Mouse (Mus musculus) yolk sac, embryonic 10.5 days (tissue): ENCODE data around the gene Cfap97d1.
"Not testable (repeated sequence)": the region's sequence is repeated elsewhere in the genome, so short reads cannot be mapped to it uniquely, and the experiment has no call there.

ENCODE experiments used
- DNase-seq: peaks from one replicate; pipeline ENCODE4 v3.0.0-alpha.2; 2017; ENCODE audit warnings: low spot score

Gene Cfap97d1

DNA sequence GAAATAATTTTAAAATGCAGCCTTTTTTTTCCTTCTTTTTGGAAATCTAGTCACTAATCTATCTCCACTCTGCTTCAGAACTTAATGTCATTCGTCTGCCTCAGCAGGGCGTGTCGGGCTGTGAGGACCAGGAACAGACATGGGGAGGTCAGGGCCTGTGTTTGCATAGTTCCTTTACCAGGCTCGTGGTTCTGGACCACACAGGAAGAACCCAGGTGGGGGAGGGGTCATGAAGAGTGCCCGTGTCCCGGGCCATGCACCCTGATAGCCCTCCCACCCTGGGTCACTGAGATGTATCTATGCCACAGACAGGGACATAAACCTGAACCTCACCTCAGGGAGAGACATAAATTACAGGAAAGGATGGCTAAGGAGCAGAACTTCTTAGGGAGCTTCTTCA lies 9.9 kb upstream of the Cfap97d1 start:
- no peak for DNase-seq

DNA sequence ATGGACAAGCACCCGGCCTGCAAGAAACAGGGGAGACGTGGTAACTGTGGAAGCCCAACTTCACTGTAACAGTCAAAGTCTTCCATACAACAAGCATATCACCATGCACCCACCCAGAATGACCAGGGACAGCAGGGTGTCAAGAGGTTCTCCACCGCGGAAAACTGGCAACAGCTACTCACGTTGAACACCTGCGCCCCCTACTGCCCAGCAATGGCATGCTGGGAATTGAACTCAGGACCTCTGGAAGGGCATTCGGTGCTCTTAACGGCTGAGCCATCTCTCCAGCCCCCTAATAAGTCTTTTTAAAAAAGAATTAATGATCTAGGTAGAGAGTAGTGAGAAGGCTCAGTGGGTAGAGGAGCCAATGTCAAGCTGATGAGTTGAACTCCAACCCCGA lies 9.2 kb upstream of the Cfap97d1 start:
- DNase-seq: no peak

DNA sequence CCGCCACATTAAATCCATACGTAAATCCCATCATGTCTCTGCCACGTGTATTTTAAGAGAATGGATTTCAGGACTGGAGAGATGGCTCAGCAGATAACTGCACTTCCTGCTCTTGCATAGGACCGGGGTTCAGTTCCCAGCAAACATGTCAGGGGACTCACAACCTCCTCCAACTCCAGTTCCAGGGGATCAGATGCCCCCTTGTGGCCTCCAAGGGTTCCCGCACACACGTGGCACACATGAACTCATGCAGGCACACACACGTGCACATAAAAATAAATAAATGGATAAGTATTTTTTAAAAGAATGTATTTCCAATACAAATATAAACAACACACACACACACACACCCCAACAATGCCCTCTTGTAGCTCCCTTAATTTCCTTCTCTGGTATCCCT lies 7.1 kb upstream of the Cfap97d1 start:
- DNase-seq: no peak

DNA sequence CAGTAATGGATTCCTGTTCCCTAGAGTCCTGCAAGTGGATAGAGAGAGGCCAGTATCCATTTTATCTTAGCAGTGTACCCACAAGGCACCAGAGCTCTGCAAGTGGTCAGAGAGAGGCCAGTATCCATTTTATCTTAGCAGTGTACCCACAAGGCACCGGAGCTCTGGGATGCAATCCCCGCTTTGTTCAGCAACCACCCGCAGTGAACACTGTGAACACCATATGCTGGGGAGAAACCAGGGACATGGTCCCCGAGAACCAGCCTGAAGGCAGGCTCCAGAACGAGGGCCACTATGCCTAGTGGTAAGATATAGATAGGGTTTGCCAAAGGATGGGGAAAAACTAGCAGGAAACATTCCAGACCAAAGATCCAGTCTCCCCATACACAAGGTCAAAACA lies 4.9 kb upstream of the Cfap97d1 start:
- DNase-seq: no peak

DNA sequence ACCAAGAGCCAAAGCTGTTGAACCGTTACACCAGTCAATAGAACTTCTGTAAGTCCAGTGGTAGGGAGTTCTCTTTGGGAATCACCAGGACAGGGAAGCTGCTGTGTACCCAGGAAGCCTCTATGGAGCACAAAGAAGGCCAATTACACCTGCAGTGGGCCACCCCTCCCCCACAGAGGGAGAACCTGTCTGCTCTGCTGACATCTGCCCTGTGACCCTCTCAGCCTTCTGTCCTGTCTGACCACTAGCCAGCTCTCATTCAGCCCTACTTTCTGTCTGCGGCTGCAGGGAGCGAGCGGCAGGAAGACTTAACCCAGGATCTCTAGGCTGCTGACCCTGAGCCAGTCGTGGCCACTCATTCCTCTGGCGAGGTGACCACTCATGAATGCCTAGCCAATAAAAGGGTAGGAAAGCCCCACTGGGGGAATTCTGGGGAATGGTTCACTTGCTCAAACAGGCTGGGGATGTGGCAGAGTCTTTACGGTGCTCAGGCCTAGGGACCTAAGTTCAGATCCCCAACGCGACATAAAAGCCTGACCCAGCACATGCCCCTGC lies 3.4 kb upstream of the Cfap97d1 start:
- no peak for DNase-seq

DNA sequence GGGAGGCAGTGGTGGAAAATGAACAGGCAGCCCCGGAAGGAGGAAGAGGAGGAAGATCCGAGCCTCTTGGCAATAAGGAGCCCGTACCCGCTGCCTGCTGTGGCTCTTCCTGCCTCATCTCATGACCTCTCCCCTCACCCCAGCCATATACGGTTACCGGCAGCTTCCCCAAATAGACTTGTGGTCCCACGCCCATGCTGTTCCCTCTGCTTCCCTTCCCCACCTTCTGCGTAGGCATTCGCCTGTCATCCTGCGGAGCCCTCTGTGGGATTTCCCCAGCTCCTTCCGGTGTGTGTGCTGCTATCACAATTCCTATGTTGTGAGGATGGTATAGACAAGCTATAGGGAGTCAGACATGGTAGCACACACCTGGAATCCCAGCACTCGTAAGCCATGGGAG lies 2.2 kb upstream of the Cfap97d1 start:
- DNase-seq: no peak

DNA sequence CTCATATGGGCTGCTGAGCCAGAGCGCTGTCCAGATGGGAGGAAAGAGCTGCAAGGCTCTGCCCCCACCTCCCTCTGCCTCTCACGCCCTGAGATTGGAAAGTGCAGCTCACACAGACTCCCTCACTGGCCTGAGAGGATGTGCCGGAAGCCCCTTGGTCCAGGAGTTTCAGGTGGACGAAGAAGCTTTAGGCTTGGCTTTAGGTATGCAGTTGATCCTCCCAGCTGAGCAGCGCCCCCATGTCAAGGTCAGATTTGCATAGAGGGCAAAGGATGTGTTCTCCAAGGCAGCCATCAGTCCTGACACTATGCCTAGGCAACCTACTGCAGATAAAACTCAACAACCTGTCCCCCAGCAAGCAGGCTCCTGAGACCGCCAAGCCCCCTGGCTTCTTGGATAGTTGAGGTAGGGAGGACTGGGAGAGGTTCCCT lies 1.1 kb upstream of the Cfap97d1 start:
- DNase-seq: no peak

DNA sequence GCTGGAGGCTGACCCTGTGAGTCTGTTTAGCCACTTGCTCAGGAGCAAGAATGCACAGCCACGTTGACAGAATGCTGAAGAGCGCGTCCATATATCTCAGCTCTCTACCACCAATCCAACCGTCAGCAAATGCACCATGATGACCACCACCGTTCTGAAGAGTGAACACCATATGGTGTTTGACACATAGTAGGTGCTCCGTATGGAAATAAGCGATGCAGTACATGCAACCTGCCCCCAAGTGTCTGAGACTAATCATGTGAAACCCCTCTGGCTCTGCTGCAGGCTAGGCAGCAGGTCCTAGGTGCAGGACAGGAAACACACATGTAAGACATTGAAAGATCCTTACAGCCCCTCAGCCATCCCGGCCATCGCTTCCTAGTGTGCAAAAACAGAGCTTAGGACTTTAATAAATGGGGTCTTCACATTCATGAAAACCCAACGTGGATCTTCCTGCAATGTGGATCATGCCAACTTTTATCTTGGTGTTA lies 603 bp upstream of the Cfap97d1 start:
- no peak for DNase-seq

DNA sequence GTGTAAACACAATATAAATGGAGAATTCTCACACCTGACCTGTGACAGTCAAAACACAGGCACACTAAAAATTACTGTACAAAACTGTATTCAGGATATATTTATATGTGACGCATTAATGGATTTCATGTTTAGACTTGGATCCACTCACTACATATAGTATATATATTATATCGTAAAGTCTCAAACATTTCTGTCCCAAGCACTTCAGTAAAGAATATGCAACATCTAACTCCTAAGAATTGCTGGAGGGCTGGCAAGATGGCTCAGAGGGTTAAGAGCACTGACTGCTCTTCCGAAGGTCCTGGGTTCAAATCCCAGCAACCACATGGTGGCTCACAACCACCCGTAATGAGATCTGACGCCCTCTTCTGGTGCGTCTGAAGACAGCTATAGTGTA lies 1.4 kb downstream of the Cfap97d1 start:
- not testable (repeated sequence) for DNase-seq

DNA sequence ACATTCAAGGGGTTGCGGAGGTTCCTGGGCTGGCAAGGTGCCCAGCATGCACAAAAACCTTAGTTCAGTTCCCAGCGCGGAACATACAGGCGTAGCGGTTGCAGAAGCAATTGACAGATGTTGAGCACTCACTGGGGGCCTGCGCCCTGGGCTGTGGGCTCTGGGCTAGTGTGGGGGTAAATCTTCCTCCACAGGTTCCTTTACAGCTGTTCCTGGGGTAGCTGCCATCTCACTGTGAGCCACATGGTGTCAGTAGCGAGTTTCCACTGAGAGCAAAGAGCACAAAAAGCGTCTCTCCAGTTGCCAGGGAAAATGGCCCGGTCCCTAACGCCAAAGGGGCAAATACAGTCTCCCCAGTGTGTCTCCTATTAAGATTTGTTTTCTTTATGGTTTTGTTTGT lies 1.9 kb downstream of the Cfap97d1 start:
- peak; percentile 74 for DNase-seq

DNA sequence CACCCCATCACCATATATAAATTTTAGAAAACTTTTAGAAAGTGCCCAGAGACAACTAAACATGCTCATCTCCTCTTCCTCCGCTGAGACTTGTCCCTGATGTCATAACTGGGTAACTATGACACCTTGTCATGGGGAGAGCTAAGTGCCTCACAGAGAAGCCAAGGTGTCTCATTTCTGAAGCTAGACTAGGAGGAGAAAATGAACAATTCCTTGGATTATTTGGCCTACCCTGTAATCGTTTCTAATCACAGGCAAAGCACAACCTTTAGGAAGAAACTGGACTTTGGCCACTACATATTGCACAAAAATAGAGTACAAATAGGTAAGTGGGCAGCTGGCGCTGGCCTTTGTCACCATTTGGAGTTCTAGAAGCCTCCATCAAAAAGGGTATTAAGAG lies 2.8 kb downstream of the Cfap97d1 start, which contains the start of gene Dusp3:
Dusp3 (minus strand) TSS at position 101 of the 400 bp plus-strand sequence.
- no peak for DNase-seq

DNA sequence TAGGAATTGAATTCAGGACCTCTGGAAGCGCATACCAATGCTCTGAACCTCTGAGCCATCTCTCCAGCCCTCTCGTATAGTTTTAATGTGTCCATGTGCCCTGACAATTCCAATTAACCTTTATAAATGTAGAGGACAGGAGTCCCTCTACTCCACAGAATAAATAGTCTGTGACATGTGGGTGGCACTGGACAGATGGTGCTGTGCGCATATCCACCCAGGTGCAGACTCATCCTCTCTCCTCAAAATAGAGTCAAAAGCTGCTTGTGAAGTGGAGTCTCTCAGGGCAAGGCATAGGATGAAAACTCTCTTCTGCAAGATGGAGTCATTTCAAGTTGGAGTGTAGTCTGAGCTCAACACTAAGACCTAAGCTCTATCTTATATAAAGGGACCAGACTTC lies 6.2 kb downstream of the Cfap97d1 start:
- no peak for DNase-seq

DNA sequence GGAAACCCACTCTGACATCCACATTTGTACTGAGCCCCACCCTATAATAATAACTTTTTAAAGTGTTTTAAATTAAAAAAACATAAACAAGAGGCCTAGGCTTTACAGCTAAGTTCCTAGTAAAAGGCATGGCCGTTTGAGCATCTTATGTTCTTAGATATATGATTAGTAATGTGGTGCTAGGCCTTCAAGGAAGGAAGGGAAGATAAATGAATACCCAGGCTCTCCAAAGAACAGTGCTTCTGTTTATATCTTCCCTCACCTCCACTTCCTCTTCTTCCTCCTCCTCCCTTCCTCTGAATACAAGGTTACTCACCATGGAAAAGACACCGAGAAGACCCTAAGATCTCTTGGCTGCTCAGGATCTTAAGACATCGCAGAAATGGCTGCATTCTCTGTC lies 7.7 kb downstream of the Cfap97d1 start:
- DNase-seq: no peak

DNA sequence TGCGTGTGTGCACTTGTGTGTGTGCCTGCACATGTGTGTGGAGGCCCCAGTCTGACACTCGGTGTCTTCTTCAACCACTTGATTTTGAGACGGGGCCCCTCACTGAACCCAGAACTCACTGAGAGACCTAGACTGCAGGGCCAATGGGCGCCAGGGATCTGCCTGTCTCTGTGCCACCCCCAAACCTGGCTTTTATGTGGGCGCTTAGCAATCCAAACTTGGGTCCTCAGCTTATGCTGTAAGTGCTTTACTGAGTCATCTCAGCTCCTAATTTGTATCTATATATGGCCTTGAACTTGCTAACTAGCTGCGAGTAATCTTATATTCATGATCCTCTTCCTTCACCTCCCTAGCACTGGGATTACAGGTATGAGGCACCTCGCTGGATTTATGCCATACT lies 8.3 kb downstream of the Cfap97d1 start:
- DNase-seq: no peak

DNA sequence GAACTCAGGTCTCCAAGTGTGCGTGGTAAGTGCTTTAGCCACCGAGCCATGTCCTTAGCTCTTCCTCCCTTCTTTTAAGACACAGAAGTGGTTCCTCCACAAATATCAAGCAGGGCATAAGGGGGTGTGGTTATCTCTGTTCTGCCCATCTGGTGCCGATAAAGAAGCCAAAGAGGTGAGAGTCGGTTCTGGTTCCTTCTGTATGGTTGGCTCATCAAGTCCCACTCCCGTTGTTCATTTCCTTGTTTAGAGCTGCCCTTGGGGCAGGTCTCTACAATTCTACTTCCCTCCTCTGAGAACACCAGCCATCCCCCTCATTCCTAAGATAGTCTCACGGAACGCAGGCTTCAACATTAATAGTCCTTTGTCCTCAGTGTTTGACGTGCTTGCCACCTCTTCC lies 10.0 kb downstream of the Cfap97d1 start:
- no peak for DNase-seq

DNA sequence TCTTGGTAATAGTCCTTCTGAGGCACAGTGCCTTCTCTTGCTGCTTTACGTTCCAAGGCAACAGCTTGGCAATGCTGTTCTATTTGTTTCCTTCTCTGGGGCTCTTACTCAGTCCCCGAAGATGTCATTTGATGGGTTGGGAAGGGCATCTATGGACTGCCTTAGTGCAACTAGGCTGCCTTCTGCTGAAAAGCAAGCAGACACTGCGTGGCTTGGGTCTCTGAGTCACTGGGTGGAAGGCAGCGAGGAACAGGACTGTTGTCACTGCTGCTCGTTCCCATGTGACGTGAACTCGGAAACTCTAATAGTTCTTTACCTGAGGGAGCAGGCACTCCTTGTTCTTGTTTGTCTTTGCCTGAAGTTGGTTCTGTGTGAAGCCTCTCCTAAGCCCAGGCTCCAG lies 11.9 kb downstream of the Cfap97d1 start:
- DNase-seq: no peak

DNA sequence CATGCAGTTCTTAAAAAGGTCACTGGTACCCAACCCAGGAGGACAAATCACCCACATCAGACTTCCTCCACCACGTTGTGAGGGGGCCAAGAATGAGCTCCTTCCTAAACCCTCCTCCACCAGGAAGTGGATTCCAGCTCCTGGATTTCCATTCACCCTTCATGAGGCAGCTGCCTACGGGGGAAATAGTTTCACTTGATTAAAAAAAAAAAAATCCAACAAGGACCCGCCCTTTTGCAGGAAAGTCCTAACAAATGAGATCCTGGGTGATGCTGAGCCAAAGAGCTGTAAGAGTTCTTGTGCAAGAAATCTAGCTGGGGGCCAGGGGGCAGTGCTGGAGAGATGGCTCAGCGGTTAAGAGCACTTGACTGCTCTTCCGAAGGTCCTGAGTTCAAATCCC lies 14.2 kb downstream of the Cfap97d1 start:
- DNase-seq: no peak

DNA sequence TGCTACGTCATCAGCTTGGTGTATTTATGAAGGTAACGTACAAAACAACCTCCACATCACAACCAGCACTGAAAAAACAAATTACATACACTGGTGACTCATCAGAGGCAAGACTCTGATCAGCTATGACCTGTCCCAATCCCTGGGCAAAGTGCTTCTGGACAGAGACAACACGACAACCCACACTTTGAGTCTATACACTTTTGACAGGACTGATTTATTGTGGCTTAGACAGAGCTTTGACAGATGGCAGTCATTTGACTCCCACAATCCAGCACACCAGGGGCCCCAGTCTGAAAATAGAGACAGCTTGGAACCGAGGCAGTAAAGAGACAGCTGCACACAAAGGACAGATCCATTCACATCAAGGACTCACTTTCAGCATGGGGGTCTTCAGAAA lies 15.4 kb downstream of the Cfap97d1 start:
- DNase-seq: no peak

DNA sequence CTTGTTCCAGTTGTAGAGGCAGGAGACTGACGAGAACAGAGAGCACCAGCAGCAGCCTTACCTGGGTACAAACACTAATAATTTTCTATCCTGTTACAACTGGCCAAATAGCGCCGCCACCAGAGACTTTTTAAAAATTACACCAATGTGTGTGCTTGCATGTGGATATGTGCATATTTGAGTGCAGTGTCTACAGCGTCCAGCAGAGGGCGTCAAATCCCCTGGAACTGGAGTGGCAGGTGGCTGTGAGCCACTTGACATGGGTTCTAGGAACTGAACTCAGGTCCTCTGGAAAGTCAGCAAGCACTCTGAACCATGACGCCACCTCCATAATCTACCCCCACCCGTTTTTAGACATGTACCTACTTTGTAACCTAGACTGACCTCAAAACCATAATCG lies 20.2 kb downstream of the Cfap97d1 start:
- DNase-seq: no peak

DNA sequence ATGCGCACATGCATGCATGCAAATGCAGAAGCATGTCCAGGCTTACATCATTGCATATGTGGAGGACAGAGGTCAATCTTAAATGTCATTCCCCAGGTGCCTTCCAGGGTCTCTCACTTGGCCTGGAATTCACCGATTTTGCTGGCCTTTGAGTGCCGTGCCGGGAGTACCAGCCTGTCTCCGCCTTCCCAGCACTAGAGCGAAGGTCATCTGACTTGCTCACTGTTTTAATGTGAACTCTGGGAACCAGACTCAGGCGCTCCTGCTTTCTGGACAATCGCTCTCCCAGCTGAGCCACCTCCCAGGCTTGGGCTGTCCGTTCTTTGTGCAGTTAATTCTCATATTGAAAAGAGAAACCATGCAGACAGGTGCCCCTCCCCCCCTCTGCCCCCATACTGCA lies 22.2 kb downstream of the Cfap97d1 start:
- no peak for DNase-seq

DNA sequence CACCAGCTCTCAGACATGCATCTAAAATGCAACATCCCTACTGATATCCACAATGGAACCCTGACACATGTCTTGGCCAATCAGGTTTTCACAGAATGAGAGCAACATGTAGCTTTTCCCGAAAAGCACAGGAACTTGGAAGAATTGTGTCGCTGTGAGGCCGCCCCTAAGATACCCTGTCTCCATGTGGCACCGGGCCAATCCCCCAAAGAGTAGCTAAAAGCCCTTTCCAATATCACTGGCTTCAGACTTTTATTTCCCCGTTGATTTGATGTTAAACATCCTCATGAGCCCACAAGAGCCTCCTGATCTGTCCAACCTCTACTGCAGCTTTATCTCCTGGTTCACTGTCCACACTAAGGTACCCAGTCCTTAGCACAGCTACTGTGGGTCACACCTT lies 22.6 kb downstream of the Cfap97d1 start:
- DNase-seq: no peak

DNA sequence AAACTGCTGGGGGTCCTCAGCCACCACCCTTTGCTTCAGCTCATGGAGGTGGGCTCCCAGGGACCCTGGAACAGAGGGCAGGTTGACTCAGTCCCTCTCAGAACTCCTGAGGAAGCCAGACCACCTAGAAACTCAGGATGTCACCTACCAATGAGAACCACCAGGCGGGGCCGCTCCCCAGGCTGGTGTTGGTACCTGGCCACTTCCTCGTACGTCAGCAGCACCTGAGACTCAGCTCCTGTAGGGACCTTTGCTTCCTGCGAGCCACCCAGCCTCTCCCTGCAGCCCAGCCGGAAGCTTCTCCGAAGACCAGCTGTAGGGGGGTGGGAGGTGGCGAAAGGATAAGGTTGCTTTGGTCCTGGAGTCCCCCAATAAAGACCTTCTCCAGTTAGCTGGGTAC lies 24.3 kb downstream of the Cfap97d1 start:
- DNase-seq: no peak

DNA sequence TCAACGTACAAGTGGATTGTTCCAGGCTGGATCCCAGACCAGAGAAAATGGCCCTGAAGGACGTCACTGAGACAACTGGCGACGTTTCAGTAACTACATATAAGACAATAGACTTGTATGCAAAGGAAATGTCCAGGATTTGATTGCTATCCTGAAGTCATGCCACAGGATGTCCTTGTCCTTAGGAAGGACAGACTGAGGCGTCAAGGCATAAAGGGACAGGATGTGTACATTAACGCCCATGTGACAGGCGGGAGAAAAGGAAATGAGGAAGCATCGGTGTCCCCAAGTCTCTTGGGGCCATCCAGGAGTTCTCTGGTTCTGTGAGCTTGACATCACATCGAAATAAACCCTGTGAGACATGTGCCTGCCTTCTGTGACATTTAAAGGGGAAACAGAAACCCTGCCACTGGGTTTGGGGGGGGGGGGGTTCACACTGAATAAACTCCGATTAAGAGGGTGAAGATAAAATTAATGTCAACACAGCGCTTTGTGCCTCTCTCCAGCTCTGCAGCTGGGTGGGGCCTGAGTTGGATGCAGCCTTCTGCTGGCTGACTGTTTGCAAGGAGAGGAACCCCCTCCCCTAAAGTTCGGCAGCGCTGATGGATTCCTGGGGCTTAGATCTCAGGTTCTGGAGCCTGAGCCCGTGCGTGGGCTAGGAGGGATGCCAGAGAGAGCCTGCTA lies 25.0 kb downstream of the Cfap97d1 start:
- no peak for DNase-seq

DNA sequence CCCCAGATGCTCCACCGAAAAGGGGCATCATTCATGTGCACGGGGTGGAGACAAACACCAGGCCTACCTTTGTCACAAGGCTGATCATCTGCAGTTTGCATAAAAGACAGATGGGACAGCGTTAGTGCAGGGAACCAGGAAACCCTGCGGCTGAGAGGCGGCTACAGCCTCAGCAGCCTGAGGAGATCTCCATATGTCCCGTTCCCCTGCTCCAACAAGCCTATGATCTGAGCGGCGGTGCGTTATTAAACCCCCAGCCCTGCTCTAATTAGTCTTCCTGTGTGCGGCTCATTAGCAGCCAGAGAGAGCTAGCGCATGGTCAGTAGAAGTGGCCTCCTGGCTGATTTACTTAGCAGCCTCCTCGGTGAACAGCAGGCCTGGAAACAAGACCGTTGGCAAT lies 26.1 kb downstream of the Cfap97d1 start:
- DNase-seq: no peak
